Mouse (Mus musculus): Measurements from ENCODE around the gene Psap. TPM values are rescaled to one million over a fixed set of nuclear protein-coding genes. Genes with fewer than 3 reads are reported as not detected.

Gene Psap
- 490 TPM for polyA plus RNA-seq (2017; shearing (Covaris generic))

GRCm38 (mm10) chr10:60277207-60278005 lies at the start of gene Psap:
Gene Psap, plus strand, starts transcription at chr10:60277627.

GRCm38 (mm10) chr10:60346701-60347405 lies 69.4 kb downstream of the Psap start, which contains the start of gene Vsir:
Gene Vsir, plus strand, starts transcription at chr10:60346851.

Other genes starting within 250 kb of the Psap start
- 7.2 TPM for gene Spock2, start 171.4 kb upstream of the Psap start, polyA plus RNA-seq (2017; shearing (Covaris generic))
- gene Chst3, start 58.4 kb upstream of the Psap start, polyA plus RNA-seq (2017; shearing (Covaris generic)): 0.09 TPM
- 262 TPM for gene Vsir, start 69.2 kb downstream of the Psap start, polyA plus RNA-seq (2017; shearing (Covaris generic))
- 4.0 TPM for gene Gm17455, start 122.1 kb downstream of the Psap start, polyA plus RNA-seq (2017; shearing (Covaris generic))

All from CD4-positive, CD25-positive, alpha-beta regulatory T cell, adult 9 weeks (primary cell).